In genomic region chr10:75314190-75314980, GRCm38 (mm10) we compare ENCODE assay signal across 11 mouse cellular contexts. TPM values are rescaled to one million over a fixed set of nuclear protein-coding genes. Genes with fewer than 3 reads are reported as not detected.
DNase-seq lines count a peak whose midpoint lies in the region; ATAC-seq and TF ChIP-seq lines count a peak whose summit lies in the region.
"Had no signal": no experiment of that assay in that cellular context is flagged by ENCODE, and none has a peak within 500 bp of the region (broad histone marks: within the 10 kb centered on the region; RNA-seq: fewer than 3 reads in every experiment).

No protein-coding gene starts in this region.

- WGBS in heart, embryonic 10.5 days = 62% methylated on average over 6 of the region's 6 CpGs
- WGBS in kidney, embryonic 15.5 days = 39% methylated on average over 6 of the region's 6 CpGs

- H3K36me3 ChIP-seq in heart, embryonic 10.5 days = peaks cover 26% of the 10 kb centered on the region
- peaks cover 35% of the 10 kb centered on the region for H3K36me3 ChIP-seq in kidney, embryonic 15.5 days

- peaks cover 41% of the 10 kb centered on the region for H3K27me3 ChIP-seq in heart, embryonic 10.5 days (ENCODE audit: insufficient read depth, poor library complexity, severe bottlenecking)
- peaks cover 23% of the 10 kb centered on the region for H3K27me3 ChIP-seq in kidney, embryonic 15.5 days

- H3K4me3 ChIP-seq in gastrocnemius, adult 2 months = no peak overlapping the region
- no peak overlapping the region for H3K4me3 ChIP-seq in heart, embryonic 10.5 days
- H3K4me3 ChIP-seq in kidney, embryonic 15.5 days (replicated peaks) = no peak overlapping the region

- H3K9ac ChIP-seq in kidney, embryonic 15.5 days = no peak overlapping the region
- H3K9ac ChIP-seq: hindbrain, embryonic 14.5 days had no signal

- H3K4me2 ChIP-seq in kidney, embryonic 15.5 days = no peak overlapping the region
- H3K4me2 ChIP-seq: hindbrain, embryonic 14.5 days had no signal

- peak overlapping the region; percentile 38; the same call in 1 of the 2 replicates for H3K27ac ChIP-seq in gastrocnemius, adult 2 months
- H3K27ac ChIP-seq in heart, embryonic 10.5 days = peak overlapping the region; percentile 57; the same call in 1 of the 2 replicates
- peak overlapping the region; percentile 45 for H3K27ac ChIP-seq in kidney, embryonic 15.5 days
- H3K27ac ChIP-seq: hindbrain, embryonic 14.5 days had no signal

- no peaks in the 10 kb centered on the region for H3K9me3 ChIP-seq in heart, embryonic 10.5 days
- no peaks in the 10 kb centered on the region for H3K9me3 ChIP-seq in kidney, embryonic 15.5 days (replicated peaks)

- peaks cover 51% of the 10 kb centered on the region for H3K4me1 ChIP-seq in heart, embryonic 10.5 days
- H3K4me1 ChIP-seq in kidney, embryonic 15.5 days = peaks cover 38% of the 10 kb centered on the region

- intact Hi-C loops in gastrocnemius, adult 2 months (cut with DNase I) = no loop called here
- intact Hi-C loops in left cerebral cortex, postnatal 25 days (cut with DNase I) = no loop called here

- TF ChIP-seq CTCF in gastrocnemius, adult 2 months (IDR thresholded peaks at IDR 0.05) = no peak

- peak; percentile 21; the same call in 1 of the 2 replicates for ATAC-seq in kidney, embryonic 15.5 days (replicated peaks; ENCODE audit: low FRiP score)

- DNase-seq in gastrocnemius, adult 2 months = no peak
- DNase-seq in gastrocnemius, postnatal 4 days (ENCODE audit: low spot score in 2 of 2) = no peak
- DNase-seq in 416B (ENCODE audit: low read depth) = peak; percentile 69
- no peak for DNase-seq in heart, embryonic 10.5 days (ENCODE audit: low spot score)
- DNase-seq in left cerebral cortex, postnatal 25 days (ENCODE audit: low spot score in 2 of 2) = no peak
- DNase-seq in ovary, postnatal 14 days (ENCODE audit: low spot score) = no peak
- DNase-seq in cerebellum, adult 11-12 months = no peak
- DNase-seq: cerebellum, adult 18-20 months; midbrain, embryonic 14.5 days had no signal

RNA-seq across cellular contexts. Expression of gene Adora2a, which starts 2.3 kb away (rescaled TPM):
- total RNA-seq in gastrocnemius, adult 2 months (2021) = under 1 TPM; 0.92 to 0.98 TPM
- total RNA-seq in gastrocnemius, postnatal 4 days (2021) = 1 to 10 TPM; 4.4 to 5.5 TPM
- 3.5 and 3.6 TPM in 2 replicates for polyA plus RNA-seq in heart, embryonic 10.5 days (2016; fragmentation: Nextera tagmentation; extraction: Ambion mirVana)
- 4.6 and 6.5 TPM in 2 replicates for polyA plus RNA-seq in kidney, embryonic 15.5 days (2015; fragmentation: Nextera tagmentation; extraction: Ambion mirVana)
- 10 to 100 TPM in 1 of 2 experiments, 1 to 10 TPM in 1; 5.5 to 51.2 TPM for total RNA-seq in left cerebral cortex, postnatal 25 days (2021)
